Mouse (Mus musculus) G1E (cell line): Measurements from ENCODE around the gene Rbm33. TPM values are rescaled to one million over a fixed set of nuclear protein-coding genes. Genes with fewer than 3 reads are reported as not detected.
A peak's percentile ranks its signal among the peaks of the same experiment; 100 is the strongest.

ENCODE experiments used
- ATAC-seq: 2 replicates; pipeline ENCODE4 v1.8.0; 2016; ENCODE audit warnings: mild to moderate bottlenecking; ENCODE audit not compliant: insufficient number of reproducible peaks, poor library complexity, low FRiP score, severe bottlenecking; ENCODE audit errors: extremely low read depth
- DNase-seq: peaks from one replicate; pipeline ENCODE4 v3.0.0; 2012; ENCODE audit warnings: low spot score
- H3K27me3 ChIP-seq: 2 replicates; pipeline ENCODE4 v1.6.1; 2012; ENCODE audit warnings: mild to moderate bottlenecking, low read length, inconsistent platforms; ENCODE audit not compliant: insufficient read depth
- H3K36me3 ChIP-seq: replicated peaks from 2 replicates; pipeline ENCODE3; 2012; ENCODE audit warnings: mild to moderate bottlenecking, inconsistent platforms
- H3K4me1 ChIP-seq: 2 replicates; pipeline ENCODE4 v1.6.1; 2012; ENCODE audit warnings: low read depth, low read length, inconsistent platforms, mixed read lengths; ENCODE audit not compliant: insufficient read depth
- H3K4me3 ChIP-seq: 2 replicates; pipeline ENCODE4 v1.5.1; 2012; ENCODE audit warnings: low read depth, mild to moderate bottlenecking, inconsistent platforms, low read length, moderate library complexity, mixed read lengths
- H3K9me3 ChIP-seq: replicated peaks from 2 replicates; pipeline ENCODE4 v1.6.1; 2012; ENCODE audit warnings: inconsistent platforms
- CTCF ChIP-seq: IDR thresholded peaks from 2 replicates; pipeline ENCODE4 v1.5.1; 2012; ENCODE audit warnings: low read depth, low read length, inconsistent platforms, mixed read lengths
- GATA1 ChIP-seq: IDR thresholded peaks from 2 replicates; pipeline ENCODE4 v1.6.1; 2012; ENCODE audit warnings: borderline replicate concordance, low read length, inconsistent platforms, mixed read lengths
- GATA2 ChIP-seq: IDR thresholded peaks from 2 replicates; pipeline ENCODE4 v1.6.1; 2012; ENCODE audit warnings: low read depth, low read length, inconsistent platforms, borderline replicate concordance
- POLR2AphosphoS5 ChIP-seq: IDR thresholded peaks from 2 replicates; pipeline ENCODE4 v1.6.1; 2012; ENCODE audit warnings: low read depth, low read length, inconsistent platforms; ENCODE audit not compliant: insufficient replicate concordance
- TAL1 ChIP-seq: conservative IDR thresholded peaks from 2 replicates; pipeline ENCODE4 v1.6.1; 2012; ENCODE audit warnings: low read depth, low read length, inconsistent platforms, mixed read lengths
- polyA plus RNA-seq: library from polyadenylated mRNA; stranded (reverse); fragments of >175 nt; gene quantifications from 2 replicates; pipeline ENCODE4 v1.2.3, GENCODE M21; 2012
- total RNA-seq, 2 experiments: library from RNA; stranded (forward) in 1 of 2; stranded (reverse) in 1 of 2; fragments of 200-1000 nt in 1 of 2; fragments of >200 nt in 1 of 2; fragmentation: Nextera tagmentation in 1 of 2; gene quantifications; 2 replicates each; pipeline ENCODE4 v1.2.3; 2014 to 2017

Gene Rbm33
- total and polyA plus RNA-seq, 3 experiments, result 32.3 to 88.0 (median 45.8) TPM

DNA sequence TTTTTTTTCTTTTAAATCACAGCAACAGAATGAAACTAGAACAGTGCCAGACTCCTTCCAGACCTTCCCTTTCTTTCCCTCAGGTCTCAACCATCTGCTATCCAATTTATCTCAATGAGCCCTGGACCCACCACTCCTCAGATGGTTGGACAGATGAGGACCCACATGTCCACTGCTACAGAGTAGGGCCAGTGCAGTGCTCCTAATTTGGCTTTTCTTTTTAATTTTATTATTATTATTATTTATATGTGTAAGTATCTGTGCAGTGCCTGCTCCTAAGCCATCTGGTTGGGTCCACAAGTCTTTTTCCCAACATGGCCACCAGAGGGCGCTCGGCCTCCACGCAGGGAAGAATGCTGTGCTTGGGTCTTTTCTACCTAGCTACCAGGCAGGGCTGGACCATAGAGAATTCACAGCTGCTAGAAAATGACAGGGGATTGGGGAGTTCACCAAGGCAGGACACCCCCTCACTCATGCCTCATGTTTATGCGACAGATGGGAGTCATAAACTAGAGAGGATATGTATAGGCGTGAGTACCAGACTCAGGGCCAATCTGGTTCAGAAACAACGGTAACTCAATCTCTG is 134.2 kb downstream of the Rbm33 start:
- Histone ChIP-seq H3K9me3 (no peaks in the 10 kb centered on the region), H3K4me3 (no peak overlapping the region), H3K36me3 (no peaks in the 10 kb centered on the region), H3K27me3 (peaks cover 2% of the 10 kb centered on the region; the same call in 1 of the 2 replicates), H3K4me1 (no peaks in the 10 kb centered on the region)
- DNase-seq (peak; percentile 36), ATAC-seq (no peak)
- TF ChIP-seq CTCF (peak; percentile 81), TAL1 (no peak)

DNA sequence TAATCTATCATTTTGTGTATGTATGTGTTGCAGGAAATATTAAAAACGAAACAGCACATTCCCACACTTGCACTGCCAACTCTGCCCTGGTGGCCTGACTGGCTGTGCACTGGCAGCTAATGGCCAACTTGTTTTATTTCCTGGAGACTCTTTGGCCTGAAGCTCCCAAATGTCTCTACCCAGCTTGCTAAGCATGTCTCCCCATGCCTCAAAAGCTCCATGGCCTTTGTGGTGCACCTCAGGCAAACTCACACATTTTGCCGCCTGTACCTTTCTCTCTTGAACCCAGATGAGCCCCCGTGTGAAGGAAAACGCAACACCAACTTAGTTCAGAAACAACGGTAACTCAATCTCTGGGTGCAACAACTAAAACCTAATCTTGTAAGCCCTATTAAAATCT is 136.2 kb downstream of the Rbm33 start:
- H3K4me3 ChIP-seq, result no peak overlapping the region
- no peaks in the 10 kb centered on the region for H3K4me1 ChIP-seq
- ATAC-seq, result no peak
- H3K9me3 ChIP-seq, result peaks cover 4% of the 10 kb centered on the region
- H3K27me3 ChIP-seq, result peaks cover 4% of the 10 kb centered on the region; the same call in 1 of the 2 replicates
- TF ChIP-seq GATA1, result no peak
- TF ChIP-seq POLR2AphosphoS5, result no peak
- no peak for TF ChIP-seq TAL1
- no peak for TF ChIP-seq CTCF
- no peak for TF ChIP-seq GATA2
- no peak for DNase-seq
- H3K36me3 ChIP-seq, result no peaks in the 10 kb centered on the region

- peaks cover 8% of the 10 kb centered on the region; the same call in 1 of the 2 replicates for H3K27me3 ChIP-seq
- no peak overlapping the region for H3K4me3 ChIP-seq
- TF ChIP-seq POLR2AphosphoS5 (no peak), CTCF (no peak), GATA2 (no peak), GATA1 (no peak), TAL1 (no peak)
- DNase-seq (no peak), ATAC-seq (no peak)
- no peaks in the 10 kb centered on the region for H3K4me1 ChIP-seq
- peaks cover 7% of the 10 kb centered on the region for H3K9me3 ChIP-seq
- no peaks in the 10 kb centered on the region for H3K36me3 ChIP-seq
Observed at GRCm38 (mm10) chr5:28453523-28453922, 136.6 kb downstream of the Rbm33 start.

DNA sequence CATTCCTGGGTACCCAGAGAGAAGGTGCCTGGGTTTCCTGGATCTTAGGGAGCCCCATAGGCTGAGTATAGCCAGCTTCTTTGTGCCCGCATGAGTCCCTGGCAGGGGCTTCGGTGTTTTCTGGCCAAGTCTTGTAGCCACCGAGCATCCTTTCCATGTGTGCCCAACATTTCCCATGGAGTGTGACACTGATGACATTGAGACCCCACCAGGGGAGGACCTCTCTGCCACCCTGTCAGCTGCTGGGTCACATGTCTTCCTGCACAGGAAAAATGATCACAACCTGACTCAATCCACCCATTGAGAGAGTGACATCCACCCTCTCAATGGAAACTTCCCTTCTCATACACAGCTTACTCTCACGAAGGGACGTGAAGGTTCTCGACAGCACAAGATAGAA is 137.6 kb downstream of the Rbm33 start:
- DNase-seq, result no peak
- Histone ChIP-seq H3K4me1 (no peaks in the 10 kb centered on the region), H3K36me3 (no peaks in the 10 kb centered on the region), H3K4me3 (no peak overlapping the region), H3K9me3 (peaks cover 7% of the 10 kb centered on the region), H3K27me3 (peaks cover 12% of the 10 kb centered on the region; the same call in 1 of the 2 replicates)
- TF ChIP-seq POLR2AphosphoS5 (no peak), TAL1 (no peak), GATA1 (no peak), CTCF (no peak), GATA2 (no peak)
- ATAC-seq, result no peak

GRCm38 (mm10) chr5:28455721-28456120 is 138.8 kb downstream of the Rbm33 start:
- no peak for ATAC-seq
- no peaks in the 10 kb centered on the region for H3K4me1 ChIP-seq
- no peaks in the 10 kb centered on the region for H3K36me3 ChIP-seq
- H3K27me3 ChIP-seq, result peaks cover 15% of the 10 kb centered on the region; the same call in 1 of the 2 replicates
- TF ChIP-seq POLR2AphosphoS5 (no peak), GATA1 (no peak), CTCF (no peak), TAL1 (no peak), GATA2 (no peak)
- no peak for DNase-seq
- H3K9me3 ChIP-seq, result peaks cover 7% of the 10 kb centered on the region
- H3K4me3 ChIP-seq, result no peak overlapping the region

DNA sequence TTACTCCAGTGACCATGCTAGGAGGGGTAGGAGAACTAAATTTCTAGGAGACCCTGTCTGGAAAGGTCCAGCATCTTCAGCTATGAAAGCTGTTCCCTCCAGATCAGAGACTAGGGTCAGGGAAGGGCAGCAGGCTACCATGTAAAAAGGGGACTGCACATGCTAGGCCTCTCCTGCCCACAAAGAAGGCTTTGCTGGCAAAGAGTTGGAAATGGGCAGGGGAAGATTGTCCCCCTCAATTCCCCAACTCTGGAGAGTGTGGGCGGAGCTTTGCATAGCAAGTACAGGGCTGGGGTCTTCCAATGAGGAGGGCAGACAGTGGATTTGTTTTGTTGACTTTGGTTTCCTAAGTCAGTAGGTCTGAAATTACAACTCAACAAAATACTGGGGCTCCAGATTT is 139.4 kb downstream of the Rbm33 start:
- TF ChIP-seq GATA1, result no peak
- no peak for TF ChIP-seq CTCF
- no peak for TF ChIP-seq GATA2
- no peak for TF ChIP-seq POLR2AphosphoS5
- no peak for TF ChIP-seq TAL1
- Histone ChIP-seq H3K9me3 (peaks cover 7% of the 10 kb centered on the region), H3K4me1 (no peaks in the 10 kb centered on the region), H3K27me3 (peaks cover 15% of the 10 kb centered on the region; the same call in 1 of the 2 replicates), H3K4me3 (no peak overlapping the region), H3K36me3 (no peaks in the 10 kb centered on the region)
- ATAC-seq (no peak), DNase-seq (no peak)
